Mouse (Mus musculus): ENCODE measurements at regions not wholly inside any gene's neighbourhood (a gene's known extent, or its start where the extent isn't known, plus 50 kb on each side); places are given as distances from the start of the nearest gene placed in this dataset.

- Histone ChIP-seq H3K4me1 (replicated peaks; ENCODE audit: control insufficient read depth, insufficient read depth, low read length) (no peaks in the 10 kb centered on the region), H3K27ac (ENCODE audit: low read depth, low read length) (no peak overlapping the region), H3K9ac (ENCODE audit: low read length) (no peak overlapping the region), H3K36me3 (ENCODE audit: control insufficient read depth, insufficient read depth, low read length) (no peaks in the 10 kb centered on the region), H3K4me2 (ENCODE audit: low read depth, low read length, severe bottlenecking) (no peak overlapping the region), H3K4me3 (ENCODE audit: low read depth, low read length) (no peak overlapping the region), H3K9me3 (ENCODE audit: control insufficient read depth, low read length) (no peaks in the 10 kb centered on the region), H3K27me3 (ENCODE audit: control insufficient read depth, insufficient read depth, low read length) (no peaks in the 10 kb centered on the region)
- no peak for ATAC-seq (replicated peaks; ENCODE audit: low FRiP score)
- 50% methylated on average over 8 of the region's 8 CpGs for WGBS
- DNase-seq (ENCODE audit: low spot score), result no peak
Observed at GRCm38 (mm10) chr17:88142003-88142402, 76.9 kb upstream of the Fbxo11 start.

GRCm38 (mm10) chr17:88142809-88143208 lies 77.7 kb upstream of the Fbxo11 start:
- Histone ChIP-seq H3K27me3 (ENCODE audit: control insufficient read depth, insufficient read depth, low read length) (no peaks in the 10 kb centered on the region), H3K9ac (ENCODE audit: low read length) (no peak overlapping the region), H3K9me3 (ENCODE audit: control insufficient read depth, low read length) (no peaks in the 10 kb centered on the region), H3K27ac (ENCODE audit: low read depth, low read length) (no peak overlapping the region), H3K36me3 (ENCODE audit: control insufficient read depth, insufficient read depth, low read length) (no peaks in the 10 kb centered on the region), H3K4me1 (replicated peaks; ENCODE audit: control insufficient read depth, insufficient read depth, low read length) (no peaks in the 10 kb centered on the region), H3K4me3 (ENCODE audit: low read depth, low read length) (no peak overlapping the region), H3K4me2 (ENCODE audit: low read depth, low read length, severe bottlenecking) (no peak overlapping the region)
- ATAC-seq (replicated peaks; ENCODE audit: low FRiP score) (no peak), DNase-seq (ENCODE audit: low spot score) (no peak)
- WGBS, result 86% methylated on average over 3 of the region's 3 CpGs

- 85% methylated on average over 3 of the region's 3 CpGs for WGBS
- Histone ChIP-seq H3K4me1 (replicated peaks; ENCODE audit: control insufficient read depth, insufficient read depth, low read length) (no peaks in the 10 kb centered on the region), H3K9me3 (ENCODE audit: control insufficient read depth, low read length) (no peaks in the 10 kb centered on the region), H3K27me3 (ENCODE audit: control insufficient read depth, insufficient read depth, low read length) (no peaks in the 10 kb centered on the region), H3K27ac (ENCODE audit: low read depth, low read length) (no peak overlapping the region), H3K4me3 (ENCODE audit: low read depth, low read length) (no peak overlapping the region), H3K9ac (ENCODE audit: low read length) (no peak overlapping the region), H3K4me2 (ENCODE audit: low read depth, low read length, severe bottlenecking) (no peak overlapping the region), H3K36me3 (ENCODE audit: control insufficient read depth, insufficient read depth, low read length) (no peaks in the 10 kb centered on the region)
- ATAC-seq (replicated peaks; ENCODE audit: low FRiP score) (no peak), DNase-seq (ENCODE audit: low spot score) (no peak)
Observed at GRCm38 (mm10) chr17:88143378-88143943, 78.4 kb upstream of the Fbxo11 start.

- no peak overlapping the region for H3K27ac ChIP-seq (ENCODE audit: low read depth, low read length)
- no peak overlapping the region for H3K9ac ChIP-seq (ENCODE audit: low read length)
- 5% methylated on average over 6 of the region's 6 CpGs for WGBS
- H3K4me2 ChIP-seq (ENCODE audit: low read depth, low read length, severe bottlenecking), result no peak overlapping the region
- peaks cover 4% of the 10 kb centered on the region; the same call in 1 of the 2 replicates for H3K4me1 ChIP-seq (replicated peaks; ENCODE audit: control insufficient read depth, insufficient read depth, low read length)
- no peaks in the 10 kb centered on the region for H3K36me3 ChIP-seq (ENCODE audit: control insufficient read depth, insufficient read depth, low read length)
- H3K4me3 ChIP-seq (ENCODE audit: low read depth, low read length), result no peak overlapping the region
- ATAC-seq (replicated peaks; ENCODE audit: low FRiP score) (no peak), DNase-seq (ENCODE audit: low spot score) (no peak)
- no peaks in the 10 kb centered on the region for H3K9me3 ChIP-seq (ENCODE audit: control insufficient read depth, low read length)
- peaks cover 2% of the 10 kb centered on the region; the same call in 1 of the 2 replicates for H3K27me3 ChIP-seq (ENCODE audit: control insufficient read depth, insufficient read depth, low read length)
Observed at GRCm38 (mm10) chr17:88158550-88158949, 93.5 kb upstream of the Fbxo11 start.

- Histone ChIP-seq H3K9ac (ENCODE audit: low read length) (no peak overlapping the region), H3K27me3 (ENCODE audit: control insufficient read depth, insufficient read depth, low read length) (peaks cover 2% of the 10 kb centered on the region; the same call in 1 of the 2 replicates), H3K36me3 (ENCODE audit: control insufficient read depth, insufficient read depth, low read length) (no peaks in the 10 kb centered on the region), H3K4me1 (replicated peaks; ENCODE audit: control insufficient read depth, insufficient read depth, low read length) (peaks cover 4% of the 10 kb centered on the region; the same call in 1 of the 2 replicates), H3K27ac (ENCODE audit: low read depth, low read length) (no peak overlapping the region), H3K9me3 (ENCODE audit: control insufficient read depth, low read length) (no peaks in the 10 kb centered on the region), H3K4me2 (ENCODE audit: low read depth, low read length, severe bottlenecking) (peak overlapping the region; percentile 28; the same call in 1 of the 2 replicates), H3K4me3 (ENCODE audit: low read depth, low read length) (0 out of 2 replicates have a peak overlapping the region, but pooled peaks have one; percentile 0)
- DNase-seq (ENCODE audit: low spot score), result no peak
- WGBS, result 9% methylated on average over 11 of the region's 11 CpGs
- no peak for ATAC-seq (replicated peaks; ENCODE audit: low FRiP score)
Observed at GRCm38 (mm10) chr17:88159212-88159668, 94.1 kb upstream of the Fbxo11 start.

- H3K9ac ChIP-seq (ENCODE audit: low read length), result no peak overlapping the region
- no peak overlapping the region for H3K27ac ChIP-seq (ENCODE audit: low read depth, low read length)
- no peaks in the 10 kb centered on the region for H3K9me3 ChIP-seq (ENCODE audit: control insufficient read depth, low read length)
- H3K4me1 ChIP-seq (replicated peaks; ENCODE audit: control insufficient read depth, insufficient read depth, low read length), result peaks cover 4% of the 10 kb centered on the region; the same call in 1 of the 2 replicates
- H3K36me3 ChIP-seq (ENCODE audit: control insufficient read depth, insufficient read depth, low read length), result no peaks in the 10 kb centered on the region
- WGBS, result 38% methylated on average over 19 of the region's 19 CpGs
- DNase-seq (ENCODE audit: low spot score) (no peak), ATAC-seq (replicated peaks; ENCODE audit: low FRiP score) (no peak)
- peak overlapping the region; percentile 28; the same call in 1 of the 2 replicates for H3K4me2 ChIP-seq (ENCODE audit: low read depth, low read length, severe bottlenecking)
- H3K4me3 ChIP-seq (ENCODE audit: low read depth, low read length), result no peak overlapping the region
- peaks cover 2% of the 10 kb centered on the region; the same call in 1 of the 2 replicates for H3K27me3 ChIP-seq (ENCODE audit: control insufficient read depth, insufficient read depth, low read length)
Observed at GRCm38 (mm10) chr17:88159851-88160676, 95.0 kb upstream of the Fbxo11 start.

GRCm38 (mm10) chr17:88160677-88161001 lies 95.5 kb upstream of the Fbxo11 start:
- Histone ChIP-seq H3K4me3 (ENCODE audit: low read depth, low read length) (no peak overlapping the region), H3K9me3 (ENCODE audit: control insufficient read depth, low read length) (no peaks in the 10 kb centered on the region), H3K27ac (ENCODE audit: low read depth, low read length) (no peak overlapping the region), H3K4me2 (ENCODE audit: low read depth, low read length, severe bottlenecking) (no peak overlapping the region), H3K9ac (ENCODE audit: low read length) (no peak overlapping the region), H3K36me3 (ENCODE audit: control insufficient read depth, insufficient read depth, low read length) (no peaks in the 10 kb centered on the region), H3K27me3 (ENCODE audit: control insufficient read depth, insufficient read depth, low read length) (peaks cover 2% of the 10 kb centered on the region; the same call in 1 of the 2 replicates), H3K4me1 (replicated peaks; ENCODE audit: control insufficient read depth, insufficient read depth, low read length) (peaks cover 4% of the 10 kb centered on the region; the same call in 1 of the 2 replicates)
- no peak for ATAC-seq (replicated peaks; ENCODE audit: low FRiP score)
- 74% methylated on average over 14 of the region's 14 CpGs for WGBS
- DNase-seq (ENCODE audit: low spot score), result no peak

- peaks cover 2% of the 10 kb centered on the region; the same call in 1 of the 2 replicates for H3K27me3 ChIP-seq (ENCODE audit: control insufficient read depth, insufficient read depth, low read length)
- no peak overlapping the region for H3K4me2 ChIP-seq (ENCODE audit: low read depth, low read length, severe bottlenecking)
- H3K9me3 ChIP-seq (ENCODE audit: control insufficient read depth, low read length), result no peaks in the 10 kb centered on the region
- DNase-seq (ENCODE audit: low spot score), result no peak
- H3K36me3 ChIP-seq (ENCODE audit: control insufficient read depth, insufficient read depth, low read length), result no peaks in the 10 kb centered on the region
- H3K4me1 ChIP-seq (replicated peaks; ENCODE audit: control insufficient read depth, insufficient read depth, low read length), result peaks cover 4% of the 10 kb centered on the region; the same call in 1 of the 2 replicates
- no peak for ATAC-seq (replicated peaks; ENCODE audit: low FRiP score)
- no peak overlapping the region for H3K27ac ChIP-seq (ENCODE audit: low read depth, low read length)
- H3K9ac ChIP-seq (ENCODE audit: low read length), result no peak overlapping the region
- 93% methylated on average over 8 of the region's 8 CpGs for WGBS
- no peak overlapping the region for H3K4me3 ChIP-seq (ENCODE audit: low read depth, low read length)
Observed at GRCm38 (mm10) chr17:88161766-88162165, 96.7 kb upstream of the Fbxo11 start.

Measured in forebrain, embryonic 11.5 days (tissue).